Mouse (Mus musculus): ENCODE results near the gene Ubqln5.

The Ubqln5 gene

DNA sequence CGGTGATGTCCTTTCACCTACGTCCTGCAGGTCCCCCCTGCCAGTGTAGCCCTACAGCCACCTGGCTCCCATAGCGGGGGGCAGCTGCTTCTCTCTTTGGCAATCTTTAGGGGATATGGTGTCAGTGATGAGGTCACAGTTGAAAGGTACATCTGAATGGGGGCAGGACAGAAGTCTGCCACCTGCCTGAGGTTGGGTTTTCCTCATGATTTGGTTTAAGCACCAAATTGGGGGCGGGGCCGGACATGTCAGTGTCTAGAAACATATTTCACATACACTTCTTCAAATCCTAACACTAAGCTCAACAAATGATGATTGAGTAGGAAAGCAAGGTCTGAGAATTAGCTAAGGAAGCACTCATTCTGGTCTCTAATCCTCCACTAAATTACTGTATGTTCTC, at the start of gene Ubqln5:
Ubqln5 (minus strand) TSS at position 101 of the 400 bp plus-strand sequence.
- DNase-seq: no peak

- no peak for DNase-seq
Observed at GRCm38 (mm10) chr7:104179074-104179473, 49.4 kb upstream of the Ubqln5 start.

DNA sequence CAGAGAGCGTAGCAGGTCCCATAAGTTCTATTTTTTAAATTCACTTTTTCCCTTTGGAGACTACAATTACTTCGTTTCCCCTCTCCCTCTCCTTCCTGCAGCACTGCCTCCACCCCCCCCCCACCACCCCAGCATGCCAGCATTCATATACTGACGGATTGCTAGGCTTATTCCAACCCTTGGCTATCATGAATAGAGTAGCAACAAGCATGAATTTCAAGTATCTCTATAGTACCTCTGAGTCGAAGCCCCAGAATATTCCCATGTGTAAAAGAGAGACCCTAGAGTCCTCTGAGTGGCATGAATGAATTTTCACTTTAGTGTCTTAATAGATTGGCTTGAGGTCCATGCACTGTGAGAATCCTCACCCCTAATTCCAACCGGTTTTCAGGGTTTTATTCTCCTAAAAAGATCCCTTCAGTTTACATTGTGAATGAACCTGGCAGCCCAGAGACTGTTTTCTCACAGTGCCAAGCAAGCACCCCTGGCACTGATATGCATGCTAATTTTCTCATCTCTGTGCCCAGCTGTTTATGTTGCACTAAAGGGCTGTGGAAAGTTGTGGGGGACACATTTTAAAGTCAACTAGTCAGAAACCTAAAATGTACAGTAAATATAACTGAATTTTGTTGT, 48.9 kb upstream of the Ubqln5 start:
- DNase-seq: no peak

DNA sequence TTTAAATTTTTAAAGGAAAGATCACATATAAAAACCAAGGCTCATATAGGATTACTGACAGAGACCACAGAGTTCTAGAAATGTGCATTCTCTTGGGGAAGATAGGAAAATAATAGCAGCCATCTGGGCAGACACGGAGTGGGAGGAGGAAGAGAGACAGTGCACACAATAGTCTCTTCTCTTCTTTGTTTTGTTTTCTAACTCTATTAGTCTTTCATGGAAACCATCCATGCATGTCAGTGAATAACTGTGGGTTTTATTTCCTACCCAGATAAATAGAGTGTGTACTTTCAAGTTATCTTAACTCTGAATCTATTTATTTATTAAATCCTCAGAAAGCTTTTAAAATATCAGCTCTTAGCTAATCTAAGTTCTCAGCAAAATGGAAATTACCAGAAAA, 45.5 kb upstream of the Ubqln5 start:
- no peak for DNase-seq

DNA sequence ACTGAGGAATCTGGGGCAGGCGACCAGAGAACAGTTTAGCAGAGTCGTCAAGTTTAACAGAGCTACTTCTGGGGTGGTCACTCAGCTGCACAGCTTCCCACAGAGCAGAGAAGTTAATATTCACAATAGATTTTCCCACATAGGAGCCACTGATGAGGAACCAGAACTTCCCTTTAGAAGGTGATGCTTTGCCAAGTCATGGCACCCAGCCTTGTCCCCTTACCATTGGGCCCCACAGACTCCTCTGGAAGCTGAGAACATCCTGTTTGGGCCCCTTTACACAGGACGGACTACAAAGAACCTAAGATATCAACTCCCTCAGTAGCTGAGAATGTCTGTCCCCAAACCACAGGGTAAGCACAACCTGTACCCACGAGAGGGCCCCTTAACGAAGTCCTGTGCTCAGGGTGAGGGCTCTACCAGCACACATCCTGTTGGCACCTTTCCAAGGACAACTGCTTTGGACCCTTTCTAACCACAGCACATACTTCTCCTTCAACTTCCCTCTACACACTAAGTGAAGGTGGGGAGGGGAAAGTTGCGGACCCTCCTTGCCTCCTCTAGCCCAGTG, 40.1 kb upstream of the Ubqln5 start:
- DNase-seq: no peak

DNA sequence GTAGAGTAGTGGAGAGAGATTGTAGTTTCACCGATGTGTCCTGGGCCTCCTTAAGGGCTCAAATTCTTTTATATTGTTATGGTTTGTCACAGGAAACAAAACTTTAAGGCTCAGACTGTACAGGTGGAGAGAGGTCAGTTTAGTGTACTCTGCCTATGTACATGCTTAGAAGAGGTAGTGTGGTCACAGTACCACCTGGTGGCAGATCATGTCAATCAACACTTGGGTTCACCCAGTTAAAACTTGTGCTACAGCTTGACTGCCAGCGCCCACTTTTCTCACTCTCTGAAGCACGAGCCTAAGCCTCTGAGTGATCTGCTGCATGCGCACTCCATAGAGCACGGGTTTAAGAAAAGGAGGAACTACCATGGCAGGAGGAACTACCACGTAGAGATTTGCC, 37.5 kb upstream of the Ubqln5 start:
- no peak for DNase-seq

- no peak for DNase-seq
Observed at GRCm38 (mm10) chr7:104150456-104150855, 20.8 kb upstream of the Ubqln5 start, which contains the start of gene Ubqlnl. Gene Ubqlnl (minus strand): TSS chr7:104150556.

- no peak for DNase-seq
Observed at GRCm38 (mm10) chr7:104143179-104143578, 13.6 kb upstream of the Ubqln5 start, which contains the start of gene Ubqln3. Gene Ubqln3 (minus strand): TSS chr7:104143279.

DNA sequence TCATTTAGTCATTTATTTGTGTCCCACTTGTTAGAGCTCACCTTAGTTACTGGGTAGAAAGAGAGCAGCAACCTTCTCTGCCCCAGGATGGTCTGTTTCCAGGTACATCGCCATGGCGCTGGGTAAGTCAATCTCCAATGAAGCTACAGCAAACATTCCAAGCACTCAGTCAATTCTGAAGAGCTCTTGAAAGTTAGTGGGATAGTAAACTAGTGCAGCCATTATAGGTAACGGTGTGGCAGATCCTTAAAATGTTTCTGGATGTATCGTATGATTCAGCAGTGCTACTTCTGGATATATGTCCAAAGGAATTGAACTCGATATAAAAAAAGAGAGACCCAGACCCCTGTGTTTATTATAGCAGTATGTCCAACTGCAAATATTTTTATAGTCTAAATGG, 7.7 kb upstream of the Ubqln5 start, which contains the start of gene Olfr643:
Olfr643 (minus strand) TSS at position 101 of the 400 bp plus-strand sequence.
- no peak for DNase-seq

DNA sequence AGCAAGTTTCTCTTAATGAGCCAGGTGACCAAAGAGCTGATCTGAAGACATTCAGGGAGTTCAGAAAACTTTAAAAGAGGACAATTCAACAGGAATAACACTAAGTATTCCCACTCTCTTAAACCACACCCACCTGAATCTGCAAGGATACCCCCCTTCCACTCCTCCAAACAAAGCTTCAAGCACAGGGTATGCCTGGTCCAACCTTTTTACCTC, 25.0 kb downstream of the Ubqln5 start, which contains the start of gene Olfr646:
Olfr646 (plus strand) TSS at position 117 of the 216 bp plus-strand sequence.
- no peak for DNase-seq

- no peak for DNase-seq
Observed at GRCm38 (mm10) chr7:104103913-104104756, 25.5 kb downstream of the Ubqln5 start.

DNA sequence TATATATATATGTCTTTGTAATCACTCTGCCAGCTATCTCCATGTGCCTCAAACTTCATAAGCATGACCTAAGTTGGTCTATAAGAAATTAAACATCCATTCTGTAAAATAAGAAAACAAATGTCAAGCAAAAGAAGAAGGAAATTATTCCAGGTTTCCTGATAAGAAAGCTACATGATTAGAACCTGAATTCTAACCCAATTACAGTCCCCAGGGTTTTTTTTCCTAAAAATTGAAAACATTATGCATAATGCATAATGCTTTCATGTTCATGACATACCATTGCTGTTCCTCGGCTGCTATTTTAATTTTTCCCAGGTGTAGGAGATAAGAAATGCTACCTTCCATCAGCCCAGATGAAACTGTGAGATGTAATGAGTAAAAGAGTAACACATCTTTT, 44.3 kb downstream of the Ubqln5 start, which contains the start of gene Olfr645:
Olfr645 (minus strand) TSS at position 101 of the 400 bp plus-strand sequence.
- no peak for DNase-seq

All from cerebellum, adult 8-10 months (tissue).